Mouse (Mus musculus): ENCODE data around the gene Il17c. TPM values are rescaled to one million over a fixed set of nuclear protein-coding genes. Genes with fewer than 3 reads are reported as not detected.

Gene Il17c
- polyA plus RNA-seq, 2 experiments = 0.49 TPM; not detected in 1

DNA sequence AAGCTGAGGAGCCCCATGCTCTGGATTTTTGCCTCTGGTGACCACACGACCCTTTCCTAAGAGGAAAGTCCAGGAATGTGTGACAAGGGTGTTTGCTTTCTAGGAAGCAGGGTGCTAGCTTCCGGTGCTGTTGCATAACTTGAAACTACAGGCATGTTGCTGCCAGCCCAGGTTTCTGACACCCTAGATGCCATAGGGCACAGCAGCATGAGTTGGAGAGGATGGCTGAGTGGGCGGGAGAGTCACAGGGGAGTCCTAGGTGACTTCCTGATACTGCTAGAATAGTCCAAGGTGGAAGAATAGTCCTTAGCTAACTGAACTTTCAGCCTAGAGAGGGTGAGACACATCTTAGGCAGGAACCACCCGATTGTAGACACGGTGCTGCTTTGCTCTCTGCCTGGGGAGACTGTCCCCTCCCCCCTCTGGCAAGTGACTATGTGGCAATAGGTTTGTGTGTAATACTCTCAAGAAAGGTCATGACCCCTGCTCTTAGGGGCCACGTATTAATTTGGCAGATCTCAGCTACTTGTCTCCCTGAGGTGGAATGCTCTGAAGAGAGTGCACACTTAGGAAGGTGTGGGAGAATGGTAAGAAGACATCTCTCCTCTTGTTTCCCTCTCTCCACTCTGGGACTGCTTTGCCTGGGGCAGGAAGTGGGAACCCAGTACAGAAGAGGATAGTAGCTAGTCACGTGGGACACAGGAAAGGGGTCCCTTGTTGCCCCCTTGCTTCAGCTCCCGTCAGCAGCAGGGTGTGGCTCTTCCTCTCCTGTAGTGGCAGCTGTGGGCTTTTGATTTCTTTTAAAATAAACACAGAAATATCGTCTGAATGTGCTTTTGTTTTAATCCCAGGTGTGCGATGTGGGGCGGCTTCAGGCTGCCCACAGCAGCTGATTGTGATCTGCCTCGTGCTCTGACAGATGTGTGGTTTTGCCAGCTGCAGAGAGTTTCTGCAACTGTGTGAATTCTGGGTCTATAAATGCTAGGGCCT lies 42.1 kb downstream of the Il17c start:
- Histone ChIP-seq H3K9me3 (ENCODE audit: control insufficient read depth, low read length) (no peaks in the 10 kb centered on the region), H3K9ac (ENCODE audit: low read depth, low read length, severe bottlenecking) (no peak overlapping the region), H3K27me3 (ENCODE audit: control insufficient read depth, insufficient read depth, low read length) (peaks cover 27% of the 10 kb centered on the region), H3K4me2 (replicated peaks; ENCODE audit: low read depth, low read length, severe bottlenecking) (no peak overlapping the region), H3K4me1 (ENCODE audit: control insufficient read depth, insufficient read depth, low read length) (peaks cover 13% of the 10 kb centered on the region), H3K4me3 (replicated peaks; ENCODE audit: low read length) (no peak overlapping the region), H3K27ac (replicated peaks; ENCODE audit: low read depth, low read length) (no peak overlapping the region), H3K36me3 (ENCODE audit: control insufficient read depth, insufficient read depth, low read length) (peaks cover 35% of the 10 kb centered on the region)
- no peak for ATAC-seq (ENCODE audit: low FRiP score, low read depth)
- 48% methylated on average over 12 of the region's 12 CpGs for WGBS
- no peak for TF ChIP-seq POLR2A (IDR thresholded peaks at IDR 0.05; ENCODE audit: borderline replicate concordance, extremely low read depth, insufficient read depth, insufficient read length)
- DNase-seq (ENCODE audit: low spot score) = no peak

DNA sequence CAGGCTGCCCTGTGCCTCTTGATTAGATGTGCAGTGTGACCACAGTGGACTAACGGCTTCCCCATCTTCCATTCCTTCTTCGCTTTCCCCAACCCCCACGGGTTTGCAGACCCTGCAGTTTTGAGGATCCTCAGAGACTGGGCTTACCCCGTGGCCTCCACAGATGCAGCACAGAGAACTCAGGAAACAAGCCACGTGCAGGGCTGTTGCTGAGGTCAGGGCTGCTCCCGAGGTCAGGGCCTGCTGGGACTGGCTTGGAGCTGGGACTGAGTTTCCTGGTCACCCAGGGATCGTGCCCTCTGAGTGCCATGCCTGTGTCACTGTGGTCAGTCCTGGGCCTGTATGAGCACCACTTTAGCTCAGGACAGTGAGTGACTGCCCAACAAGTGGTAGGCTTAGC lies 43.2 kb downstream of the Il17c start:
- TF ChIP-seq POLR2A (IDR thresholded peaks at IDR 0.05; ENCODE audit: borderline replicate concordance, extremely low read depth, insufficient read depth, insufficient read length) = no peak
- Histone ChIP-seq H3K4me1 (ENCODE audit: control insufficient read depth, insufficient read depth, low read length) (peaks cover 10% of the 10 kb centered on the region), H3K9ac (ENCODE audit: low read depth, low read length, severe bottlenecking) (no peak overlapping the region), H3K4me2 (replicated peaks; ENCODE audit: low read depth, low read length, severe bottlenecking) (no peak overlapping the region), H3K36me3 (ENCODE audit: control insufficient read depth, insufficient read depth, low read length) (peaks cover 39% of the 10 kb centered on the region), H3K4me3 (replicated peaks; ENCODE audit: low read length) (no peak overlapping the region), H3K9me3 (ENCODE audit: control insufficient read depth, low read length) (no peaks in the 10 kb centered on the region), H3K27ac (replicated peaks; ENCODE audit: low read depth, low read length) (no peak overlapping the region), H3K27me3 (ENCODE audit: control insufficient read depth, insufficient read depth, low read length) (peaks cover 17% of the 10 kb centered on the region)
- ATAC-seq (ENCODE audit: low FRiP score, low read depth) (no peak), DNase-seq (ENCODE audit: low spot score) (no peak)
- 68% methylated on average over 7 of the region's 7 CpGs for WGBS

DNA sequence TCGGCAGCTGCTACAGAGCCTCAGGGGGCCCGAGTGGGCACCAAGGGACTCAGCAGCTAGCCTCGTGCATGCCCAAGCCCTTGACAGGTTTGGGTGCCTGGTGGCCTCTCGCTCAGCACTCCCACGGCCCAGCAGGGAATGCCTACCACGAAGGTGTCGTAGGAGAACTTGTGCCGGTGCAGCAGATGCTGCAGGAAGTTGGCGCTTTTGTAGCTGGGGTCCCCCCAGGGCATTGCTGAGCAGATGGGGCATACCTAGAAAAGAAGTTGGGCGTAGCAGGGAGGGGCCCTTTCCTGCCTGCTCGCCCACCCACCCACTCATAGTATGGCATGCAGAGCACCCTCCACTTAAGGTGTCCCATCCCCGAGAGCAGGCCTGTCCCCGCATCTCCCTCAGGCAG lies 46.0 kb downstream of the Il17c start:
- Histone ChIP-seq H3K9ac (ENCODE audit: low read depth, low read length, severe bottlenecking) (no peak overlapping the region), H3K4me1 (ENCODE audit: control insufficient read depth, insufficient read depth, low read length) (no peaks in the 10 kb centered on the region), H3K4me3 (replicated peaks; ENCODE audit: low read length) (no peak overlapping the region), H3K4me2 (replicated peaks; ENCODE audit: low read depth, low read length, severe bottlenecking) (no peak overlapping the region), H3K27me3 (ENCODE audit: control insufficient read depth, insufficient read depth, low read length) (no peaks in the 10 kb centered on the region), H3K27ac (replicated peaks; ENCODE audit: low read depth, low read length) (no peak overlapping the region), H3K36me3 (ENCODE audit: control insufficient read depth, insufficient read depth, low read length) (peaks cover 51% of the 10 kb centered on the region), H3K9me3 (ENCODE audit: control insufficient read depth, low read length) (no peaks in the 10 kb centered on the region)
- ATAC-seq (ENCODE audit: low FRiP score, low read depth) (no peak), DNase-seq (ENCODE audit: low spot score) (no peak)
- WGBS = 85% methylated on average over 13 of the region's 13 CpGs
- no peak for TF ChIP-seq POLR2A (IDR thresholded peaks at IDR 0.05; ENCODE audit: borderline replicate concordance, extremely low read depth, insufficient read depth, insufficient read length)

DNA sequence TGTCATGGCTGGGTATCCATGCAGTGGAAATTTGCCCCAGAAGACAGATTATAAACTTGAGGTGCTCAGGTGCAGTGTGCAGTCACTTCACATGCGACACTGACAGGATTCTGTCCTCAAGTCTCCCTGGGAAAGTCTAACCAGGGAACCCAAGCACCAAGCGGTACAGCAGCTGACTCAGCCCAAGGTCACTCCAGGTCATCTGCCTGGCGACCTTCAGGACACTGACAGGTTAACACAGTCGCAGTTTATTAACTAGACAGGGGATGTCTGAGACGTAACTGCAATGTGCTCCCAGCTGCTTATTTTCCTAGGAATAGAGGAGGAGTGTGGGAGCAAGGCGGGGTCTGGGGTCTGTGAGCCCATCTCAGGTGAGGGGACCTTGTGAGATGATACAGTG lies 47.6 kb downstream of the Il17c start:
- WGBS = 76% methylated on average over 6 of the region's 6 CpGs
- H3K9me3 ChIP-seq (ENCODE audit: control insufficient read depth, low read length) = no peaks in the 10 kb centered on the region
- H3K4me1 ChIP-seq (ENCODE audit: control insufficient read depth, insufficient read depth, low read length) = peaks cover under 1% of the 10 kb centered on the region
- no peak for TF ChIP-seq POLR2A (IDR thresholded peaks at IDR 0.05; ENCODE audit: borderline replicate concordance, extremely low read depth, insufficient read depth, insufficient read length)
- DNase-seq (ENCODE audit: low spot score) (no peak), ATAC-seq (ENCODE audit: low FRiP score, low read depth) (no peak)
- no peak overlapping the region for H3K4me3 ChIP-seq (replicated peaks; ENCODE audit: low read length)
- H3K4me2 ChIP-seq (replicated peaks; ENCODE audit: low read depth, low read length, severe bottlenecking) = no peak overlapping the region
- H3K27ac ChIP-seq (replicated peaks; ENCODE audit: low read depth, low read length) = no peak overlapping the region
- no peak overlapping the region for H3K9ac ChIP-seq (ENCODE audit: low read depth, low read length, severe bottlenecking)
- no peaks in the 10 kb centered on the region for H3K27me3 ChIP-seq (ENCODE audit: control insufficient read depth, insufficient read depth, low read length)
- H3K36me3 ChIP-seq (ENCODE audit: control insufficient read depth, insufficient read depth, low read length) = peaks cover 62% of the 10 kb centered on the region

DNA sequence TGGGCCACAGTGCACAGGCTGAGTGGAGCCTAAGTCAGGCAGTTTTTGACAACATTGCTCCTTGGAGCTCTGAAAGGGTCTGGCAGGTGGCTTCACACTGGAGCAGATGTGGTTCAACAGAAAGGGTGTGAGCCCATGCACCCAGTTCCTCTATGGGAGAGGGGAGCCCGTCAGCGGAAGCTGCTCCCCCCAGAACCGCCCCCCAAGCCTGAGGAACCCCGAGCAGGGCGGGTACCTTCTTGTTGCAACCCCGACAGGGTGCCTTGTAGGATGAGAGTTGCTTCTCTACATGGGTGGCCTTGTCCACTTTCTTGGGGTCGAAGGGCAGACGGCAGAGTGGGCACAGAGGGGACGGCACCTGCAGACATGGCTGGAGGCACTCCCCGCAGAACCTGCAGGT lies 48.1 kb downstream of the Il17c start:
- ATAC-seq (ENCODE audit: low FRiP score, low read depth) = no peak
- Histone ChIP-seq H3K4me3 (replicated peaks; ENCODE audit: low read length) (no peak overlapping the region), H3K4me1 (ENCODE audit: control insufficient read depth, insufficient read depth, low read length) (peaks cover 6% of the 10 kb centered on the region), H3K9me3 (ENCODE audit: control insufficient read depth, low read length) (no peaks in the 10 kb centered on the region), H3K27me3 (ENCODE audit: control insufficient read depth, insufficient read depth, low read length) (no peaks in the 10 kb centered on the region), H3K36me3 (ENCODE audit: control insufficient read depth, insufficient read depth, low read length) (peaks cover 62% of the 10 kb centered on the region), H3K4me2 (replicated peaks; ENCODE audit: low read depth, low read length, severe bottlenecking) (no peak overlapping the region), H3K27ac (replicated peaks; ENCODE audit: low read depth, low read length) (no peak overlapping the region), H3K9ac (ENCODE audit: low read depth, low read length, severe bottlenecking) (no peak overlapping the region)
- WGBS = 82% methylated on average over 10 of the region's 10 CpGs
- TF ChIP-seq POLR2A (IDR thresholded peaks at IDR 0.05; ENCODE audit: borderline replicate concordance, extremely low read depth, insufficient read depth, insufficient read length) = no peak
- no peak for DNase-seq (ENCODE audit: low spot score)
